Mouse (Mus musculus) ES-Bruce4 (cell line): ENCODE results near the gene Rccd1. TPM values are rescaled to one million over a fixed set of nuclear protein-coding genes. Genes with fewer than 3 reads are reported as not detected.
A peak's percentile ranks its signal among the peaks of the same experiment; 100 is the strongest.

Source experiments
- H3K27ac ChIP-seq: 2 replicates; pipeline ENCODE4 v1.5.1; 2012; ENCODE audit warnings: low read length, inconsistent platforms; ENCODE audit not compliant: insufficient read depth
- H3K27me3 ChIP-seq: 2 replicates; pipeline ENCODE4 v1.6.1; 2012; ENCODE audit warnings: mild to moderate bottlenecking, low read length, inconsistent platforms; ENCODE audit not compliant: control insufficient read depth, poor library complexity, insufficient read depth, severe bottlenecking
- H3K36me3 ChIP-seq: 2 replicates; pipeline ENCODE4 v1.6.1; 2012; ENCODE audit warnings: inconsistent platforms, mild to moderate bottlenecking, low read length, moderate library complexity; ENCODE audit not compliant: control insufficient read depth, poor library complexity, insufficient read depth, severe bottlenecking
- H3K4me1 ChIP-seq: one replicate; pipeline ENCODE4 v1.8.1; 2011; ENCODE audit warnings: low read length; ENCODE audit not compliant: control insufficient read depth, insufficient read depth
- H3K4me3 ChIP-seq: 2 replicates; pipeline ENCODE4 v1.5.1; 2011; ENCODE audit warnings: low read depth, mild to moderate bottlenecking, low read length
- H3K9ac ChIP-seq: 2 replicates; pipeline ENCODE4 v1.6.1; 2012; ENCODE audit warnings: low read depth, mild to moderate bottlenecking, inconsistent platforms; ENCODE audit not compliant: poor library complexity, severe bottlenecking
- H3K9me3 ChIP-seq: replicated peaks from 2 replicates; pipeline ENCODE4 v1.6.1; 2012; ENCODE audit warnings: mild to moderate bottlenecking, low read length, inconsistent platforms; ENCODE audit not compliant: control insufficient read depth, poor library complexity, insufficient read depth, severe bottlenecking
- CTCF ChIP-seq: IDR thresholded peaks from one replicate; pipeline ENCODE4 v1.8.1; 2011; ENCODE audit warnings: low read depth, low read length
- EP300 ChIP-seq: IDR thresholded peaks from 2 replicates; pipeline ENCODE4 v1.6.1; 2011; ENCODE audit warnings: low read depth, low read length; ENCODE audit not compliant: insufficient read depth
- POLR2A ChIP-seq: IDR thresholded peaks from one replicate; pipeline ENCODE4 v1.8.1; 2011; ENCODE audit warnings: low read length; ENCODE audit not compliant: insufficient read depth
- polyA plus RNA-seq: library from polyadenylated mRNA; stranded (reverse); fragments of >200 nt; gene quantifications from 2 replicates; pipeline ENCODE4 v1.2.4, GENCODE M21; 2011; ENCODE audit warnings: low read depth; ENCODE audit not compliant: missing spikeins, insufficient read depth, insufficient read length

Gene Rccd1
- polyA plus RNA-seq, 1 experiment = 26.5 TPM

DNA sequence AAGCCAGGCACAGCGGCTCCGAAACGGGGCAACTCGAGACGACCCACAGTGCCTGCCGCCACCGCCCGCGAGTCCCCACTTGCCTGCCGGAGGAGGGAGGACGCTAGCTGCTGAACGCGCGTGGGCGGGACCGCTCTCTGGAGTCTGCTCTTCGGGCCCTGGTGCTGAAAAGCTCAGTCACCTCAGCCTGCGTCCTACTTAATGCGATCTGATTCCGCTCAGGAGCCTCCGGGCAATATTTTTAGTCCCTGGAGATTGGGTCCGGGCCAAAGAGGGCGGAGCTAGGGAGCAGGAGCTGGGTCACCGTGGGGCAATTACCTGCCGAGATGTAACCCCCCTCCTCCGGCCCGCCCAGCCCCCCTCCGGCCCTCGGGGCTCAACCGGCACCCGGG is 46.4 kb upstream of the Rccd1 start:
- Histone ChIP-seq H3K27me3 (no peaks in the 10 kb centered on the region), H3K4me1 (no peaks in the 10 kb centered on the region), H3K4me3 (peak overlapping the region; percentile 62), H3K27ac (no peak overlapping the region), H3K9ac (peak overlapping the region; percentile 91), H3K9me3 (no peaks in the 10 kb centered on the region), H3K36me3 (no peaks in the 10 kb centered on the region)
- TF ChIP-seq POLR2A (no peak), CTCF (no peak), EP300 (no peak)

DNA sequence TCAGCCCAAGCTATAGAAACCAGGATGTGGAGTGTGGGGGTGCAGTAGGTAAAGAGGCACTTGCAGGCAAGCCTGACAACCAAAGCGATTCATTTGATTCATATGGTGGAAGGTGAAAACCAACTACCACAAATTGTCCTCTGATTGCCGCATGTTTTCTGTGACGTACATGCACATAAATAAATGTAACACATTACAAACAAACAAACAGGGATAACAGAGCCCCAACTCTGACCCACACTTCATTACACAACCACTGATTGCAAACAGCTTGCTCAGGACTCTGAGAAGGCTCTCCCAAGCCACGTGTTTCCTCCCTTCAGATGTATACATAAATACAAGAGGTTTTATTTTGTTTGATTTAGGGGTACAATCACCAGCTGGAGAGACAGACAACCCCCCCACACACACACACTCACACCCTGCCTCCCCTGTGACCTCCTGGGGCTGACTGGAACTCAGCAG is 45.7 kb upstream of the Rccd1 start:
- Histone ChIP-seq H3K27me3 (no peaks in the 10 kb centered on the region), H3K4me3 (peak overlapping the region; percentile 62), H3K9me3 (no peaks in the 10 kb centered on the region), H3K27ac (no peak overlapping the region), H3K4me1 (no peaks in the 10 kb centered on the region), H3K36me3 (no peaks in the 10 kb centered on the region), H3K9ac (peak overlapping the region; percentile 91)
- TF ChIP-seq POLR2A (no peak), CTCF (no peak), EP300 (no peak)

DNA sequence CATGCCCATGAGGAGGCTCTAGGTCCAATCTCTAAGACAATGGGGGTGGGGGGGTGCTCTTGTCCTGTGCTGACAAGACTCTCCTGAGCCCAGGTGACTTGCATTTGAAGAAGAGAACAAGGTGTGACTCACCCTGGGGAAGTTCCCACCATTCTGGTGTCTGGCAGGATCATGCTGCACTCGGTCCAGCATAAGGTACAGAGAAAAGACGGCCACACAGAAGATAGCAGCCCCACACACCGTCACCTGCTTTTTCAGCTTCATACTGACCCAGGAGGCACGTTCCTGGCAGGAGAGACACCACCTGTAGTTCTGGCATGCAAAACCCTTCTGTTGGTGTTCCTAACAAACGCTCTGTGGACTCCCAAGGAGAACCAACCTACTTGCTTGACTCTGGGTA is 45.2 kb upstream of the Rccd1 start:
- no peak overlapping the region for H3K27ac ChIP-seq
- no peaks in the 10 kb centered on the region for H3K9me3 ChIP-seq
- TF ChIP-seq CTCF (no peak), EP300 (no peak), POLR2A (no peak)
- H3K4me1 ChIP-seq = no peaks in the 10 kb centered on the region
- H3K36me3 ChIP-seq = no peaks in the 10 kb centered on the region
- no peak overlapping the region for H3K9ac ChIP-seq
- no peaks in the 10 kb centered on the region for H3K27me3 ChIP-seq
- H3K4me3 ChIP-seq = no peak overlapping the region

DNA sequence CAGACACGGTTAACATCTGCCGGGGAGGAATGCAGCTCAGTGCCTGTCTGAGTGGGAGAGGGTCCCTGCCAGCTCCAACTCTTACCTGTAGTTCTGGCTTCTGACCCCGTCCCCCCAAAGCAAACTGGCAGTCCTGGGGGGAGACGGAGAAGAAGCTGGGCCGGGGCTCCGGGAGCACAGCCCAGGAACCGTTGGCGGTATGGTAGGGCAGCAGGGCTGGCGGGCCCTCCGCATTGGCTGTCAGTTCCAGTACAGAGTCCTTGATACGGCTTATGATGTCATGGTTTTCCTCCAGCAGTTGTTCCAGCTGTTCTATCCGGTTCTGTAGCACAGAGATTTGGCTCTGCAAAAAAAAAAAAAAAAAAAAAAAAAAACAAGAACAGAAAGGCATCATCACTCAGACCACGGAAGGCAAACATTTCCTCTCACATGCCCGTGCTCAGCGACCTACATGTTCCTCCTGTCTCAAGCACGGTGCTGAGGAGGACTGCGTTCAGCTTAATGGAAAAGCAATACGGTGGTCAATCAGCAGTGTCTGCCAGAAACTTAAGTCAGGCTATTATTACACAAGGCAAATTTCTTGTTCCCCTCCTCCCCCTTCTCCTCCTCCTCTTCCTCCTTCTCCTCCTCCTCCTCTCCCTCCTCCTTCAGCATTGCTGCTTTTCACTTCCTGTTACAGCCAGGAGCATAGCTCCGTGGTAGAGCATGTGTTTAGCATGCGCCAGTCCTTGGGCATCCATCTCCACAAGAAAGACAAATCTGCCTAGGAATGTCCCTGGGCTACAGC is 44.6 kb upstream of the Rccd1 start:
- no peak overlapping the region for H3K4me3 ChIP-seq
- H3K36me3 ChIP-seq = no peaks in the 10 kb centered on the region
- H3K4me1 ChIP-seq = no peaks in the 10 kb centered on the region
- no peak overlapping the region for H3K9ac ChIP-seq
- H3K9me3 ChIP-seq = no peaks in the 10 kb centered on the region
- no peaks in the 10 kb centered on the region for H3K27me3 ChIP-seq
- H3K27ac ChIP-seq = no peak overlapping the region
- no peak for TF ChIP-seq POLR2A
- no peak for TF ChIP-seq CTCF
- TF ChIP-seq EP300 = no peak

DNA sequence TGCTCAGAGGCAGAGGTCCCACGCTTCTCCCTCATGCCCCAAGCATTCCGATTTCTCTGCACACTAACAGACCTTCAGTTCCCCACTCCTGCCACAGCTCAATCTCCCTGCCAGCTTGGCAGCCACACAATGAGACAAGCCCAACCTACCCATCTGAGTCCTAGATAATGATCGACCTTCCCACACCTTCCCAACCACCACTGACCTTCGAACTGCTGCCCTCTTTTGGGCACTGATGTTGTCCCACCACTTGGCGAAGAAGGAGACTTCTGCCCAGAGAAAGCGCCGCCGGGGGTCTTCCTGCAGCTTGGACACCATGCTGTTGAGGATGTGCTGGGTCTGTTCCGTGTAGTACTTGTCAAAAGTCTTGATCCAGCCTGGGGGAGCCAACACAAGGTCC is 43.8 kb upstream of the Rccd1 start:
- Histone ChIP-seq H3K27me3 (no peaks in the 10 kb centered on the region), H3K4me1 (no peaks in the 10 kb centered on the region), H3K36me3 (no peaks in the 10 kb centered on the region), H3K9me3 (no peaks in the 10 kb centered on the region), H3K9ac (no peak overlapping the region), H3K4me3 (no peak overlapping the region), H3K27ac (no peak overlapping the region)
- TF ChIP-seq CTCF (no peak), POLR2A (no peak), EP300 (no peak)

DNA sequence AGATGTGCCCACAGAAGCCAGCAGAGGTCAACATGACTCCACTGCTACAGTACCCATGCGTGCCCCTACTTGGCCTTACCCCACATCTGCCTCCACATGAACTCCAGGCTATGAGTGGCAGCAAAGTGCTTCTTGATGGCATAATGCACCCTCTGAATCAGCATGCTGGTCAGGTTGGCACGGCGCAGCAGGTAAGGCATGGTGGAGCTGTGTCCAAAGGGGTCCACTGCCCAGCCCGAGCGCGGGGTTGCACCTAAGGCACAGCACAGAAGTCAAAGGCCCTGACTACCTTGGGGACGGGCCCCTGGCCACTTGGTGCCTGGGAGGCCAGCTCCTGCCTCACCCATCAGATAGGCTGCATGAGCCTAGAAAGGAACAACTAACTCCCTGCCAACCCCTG is 43.0 kb upstream of the Rccd1 start:
- no peaks in the 10 kb centered on the region for H3K4me1 ChIP-seq
- no peak for TF ChIP-seq EP300
- TF ChIP-seq CTCF = no peak
- no peak for TF ChIP-seq POLR2A
- H3K27ac ChIP-seq = no peak overlapping the region
- H3K36me3 ChIP-seq = no peaks in the 10 kb centered on the region
- no peaks in the 10 kb centered on the region for H3K27me3 ChIP-seq
- no peaks in the 10 kb centered on the region for H3K9me3 ChIP-seq
- no peak overlapping the region for H3K4me3 ChIP-seq
- H3K9ac ChIP-seq = no peak overlapping the region
